Mouse (Mus musculus) embryonic facial prominence, embryonic 12.5 days (tissue): ENCODE results near the gene Tdgf1. TPM values are rescaled to one million over a fixed set of nuclear protein-coding genes. Genes with fewer than 3 reads are reported as not detected.

ENCODE experiments used
- ATAC-seq: fragments of 200-750 bp; cut with Nextera tagmentation; 2 replicates; pipeline ENCODE4 v1.8.0; 2017; ENCODE audit not compliant: insufficient number of reproducible peaks, insufficient read depth, low FRiP score, low TSS enrichment
- H3K27ac ChIP-seq: fragments of 300-500 bp; sonication (generic); 2 replicates; pipeline ENCODE4 v1.5.1; 2016; ENCODE audit warnings: mild to moderate bottlenecking
- H3K27me3 ChIP-seq: fragments of 300-500 bp; sonication (generic); 2 replicates; pipeline ENCODE4 v1.6.1; 2016; ENCODE audit warnings: mild to moderate bottlenecking, moderate library complexity
- H3K36me3 ChIP-seq: fragments of 300-500 bp; sonication (generic); 2 replicates; pipeline ENCODE4 v1.6.1; 2016; ENCODE audit warnings: mild to moderate bottlenecking
- H3K4me1 ChIP-seq: fragments of 300-500 bp; sonication (generic); 2 replicates; pipeline ENCODE4 v1.6.1; 2016
- H3K4me2 ChIP-seq: fragments of 300-500 bp; sonication (generic); replicated peaks from 2 replicates; pipeline ENCODE4 v1.6.1; 2016; ENCODE audit warnings: mild to moderate bottlenecking, moderate library complexity
- H3K4me3 ChIP-seq: fragments of 300-500 bp; sonication (generic); 2 replicates; pipeline ENCODE4 v1.5.1; 2016; ENCODE audit warnings: mild to moderate bottlenecking
- H3K9ac ChIP-seq: fragments of 300-500 bp; sonication (generic); 2 replicates; pipeline ENCODE4 v1.6.1; 2016; ENCODE audit warnings: mild to moderate bottlenecking, moderate library complexity
- H3K9me3 ChIP-seq: fragments of 300-500 bp; sonication (generic); 2 replicates; pipeline ENCODE4 v1.6.1; 2016; ENCODE audit warnings: mild to moderate bottlenecking, moderate library complexity
- WGBS: fragments of 180-500 bp; shearing (Covaris S2); methylation state at CpG from one replicate; pipeline ENCODE4 v1.1.7; 2016; 5-methylcytosine and 5-hydroxymethylcytosine counted together
- polyA plus RNA-seq: library from polyadenylated mRNA; unstranded; fragments of >200 nt; fragmentation: Nextera tagmentation; extraction: Ambion mirVana; gene quantifications from 2 replicates; pipeline ENCODE4 v1.2.1, GENCODE M21; 2016

Gene Tdgf1
- polyA plus RNA-seq, 1 experiment from 2014 or later, result not detected

- Histone ChIP-seq H3K4me3 (peak overlapping the region; percentile 53; the same call in 1 of the 2 replicates), H3K9me3 (no peaks in the 10 kb centered on the region), H3K36me3 (no peaks in the 10 kb centered on the region), H3K9ac (no peak overlapping the region), H3K4me2 (peak overlapping the region; percentile 97), H3K27ac (no peak overlapping the region), H3K4me1 (no peaks in the 10 kb centered on the region), H3K27me3 (peaks cover 32% of the 10 kb centered on the region)
- WGBS, result 43% methylated on average over 5 of the region's 5 CpGs
- no peak for ATAC-seq
Measured at GRCm38 (mm10) chr9:110952931-110953549, 7.1 kb upstream of the Tdgf1 start.

GRCm38 (mm10) chr9:110952398-110952797 is 6.4 kb upstream of the Tdgf1 start:
- Histone ChIP-seq H3K9me3 (no peaks in the 10 kb centered on the region), H3K36me3 (no peaks in the 10 kb centered on the region), H3K4me1 (peaks cover under 1% of the 10 kb centered on the region; the same call in 1 of the 2 replicates), H3K27me3 (peaks cover 38% of the 10 kb centered on the region), H3K4me2 (no peak overlapping the region), H3K27ac (no peak overlapping the region), H3K9ac (no peak overlapping the region), H3K4me3 (no peak overlapping the region)
- 61% methylated on average over 6 of the region's 6 CpGs for WGBS
- no peak for ATAC-seq

- H3K4me2 ChIP-seq, result no peak overlapping the region
- no peak overlapping the region for H3K4me3 ChIP-seq
- no peak overlapping the region for H3K27ac ChIP-seq
- peaks cover 44% of the 10 kb centered on the region for H3K27me3 ChIP-seq
- H3K4me1 ChIP-seq, result peaks cover 3% of the 10 kb centered on the region
- H3K9ac ChIP-seq, result no peak overlapping the region
- 96% methylated on average over 13 of the region's 13 CpGs for WGBS
- no peaks in the 10 kb centered on the region for H3K9me3 ChIP-seq
- no peak for ATAC-seq
- H3K36me3 ChIP-seq, result no peaks in the 10 kb centered on the region
Measured at GRCm38 (mm10) chr9:110951866-110952265, 5.9 kb upstream of the Tdgf1 start.

GRCm38 (mm10) chr9:110951397-110951796 is 5.4 kb upstream of the Tdgf1 start, which contains the start of gene Lrrc2:
TSS of gene Lrrc2 (plus strand) at chr9:110951545.
- H3K36me3 ChIP-seq, result no peaks in the 10 kb centered on the region
- no peak for ATAC-seq
- no peak within 1 kb of the TSS for H3K9ac ChIP-seq
- WGBS, result 85% methylated on average over 11 of the region's 11 CpGs
- peaks cover 48% of the 10 kb centered on the region for H3K27me3 ChIP-seq
- H3K4me3 ChIP-seq, result no peak within 1 kb of the TSS
- peaks cover 7% of the 10 kb centered on the region for H3K4me1 ChIP-seq
- H3K4me2 ChIP-seq, result no peak within 1 kb of the TSS
- H3K27ac ChIP-seq, result no peak within 1 kb of the TSS
- H3K9me3 ChIP-seq, result no peaks in the 10 kb centered on the region

GRCm38 (mm10) chr9:110950109-110950508 is 4.2 kb upstream of the Tdgf1 start:
- Histone ChIP-seq H3K4me2 (no peak overlapping the region), H3K27ac (no peak overlapping the region), H3K9me3 (no peaks in the 10 kb centered on the region), H3K4me3 (no peak overlapping the region), H3K36me3 (no peaks in the 10 kb centered on the region), H3K27me3 (peaks cover 52% of the 10 kb centered on the region), H3K4me1 (peaks cover 9% of the 10 kb centered on the region), H3K9ac (no peak overlapping the region)
- 89% methylated on average over 3 of the region's 3 CpGs for WGBS
- no peak for ATAC-seq

GRCm38 (mm10) chr9:110948813-110949310 is 2.9 kb upstream of the Tdgf1 start:
- Histone ChIP-seq H3K4me3 (no peak overlapping the region), H3K9me3 (no peaks in the 10 kb centered on the region), H3K27ac (no peak overlapping the region), H3K27me3 (peaks cover 56% of the 10 kb centered on the region), H3K4me2 (no peak overlapping the region), H3K4me1 (peaks cover 9% of the 10 kb centered on the region), H3K9ac (no peak overlapping the region), H3K36me3 (no peaks in the 10 kb centered on the region)
- no peak for ATAC-seq
- 59% methylated on average over 8 of the region's 8 CpGs for WGBS

- H3K27ac ChIP-seq, result no peak overlapping the region
- no peak overlapping the region for H3K4me2 ChIP-seq
- 33% methylated on average over 6 of the region's 6 CpGs for WGBS
- H3K9ac ChIP-seq, result no peak overlapping the region
- H3K9me3 ChIP-seq, result no peaks in the 10 kb centered on the region
- ATAC-seq, result no peak
- no peaks in the 10 kb centered on the region for H3K36me3 ChIP-seq
- peaks cover 9% of the 10 kb centered on the region for H3K4me1 ChIP-seq
- H3K4me3 ChIP-seq, result no peak overlapping the region
- H3K27me3 ChIP-seq, result peaks cover 55% of the 10 kb centered on the region
Measured at GRCm38 (mm10) chr9:110947900-110948299, 1.9 kb upstream of the Tdgf1 start.

- Histone ChIP-seq H3K36me3 (no peaks in the 10 kb centered on the region), H3K4me1 (peaks cover 9% of the 10 kb centered on the region), H3K27me3 (peaks cover 49% of the 10 kb centered on the region), H3K9ac (no peak overlapping the region), H3K27ac (no peak overlapping the region), H3K9me3 (no peaks in the 10 kb centered on the region), H3K4me2 (no peak overlapping the region), H3K4me3 (no peak overlapping the region)
- ATAC-seq, result no peak
- WGBS, result 4% methylated on average over 6 of the region's 6 CpGs
Measured at GRCm38 (mm10) chr9:110947261-110947661, 1.3 kb upstream of the Tdgf1 start.

GRCm38 (mm10) chr9:110946548-110947044 is 638 bp upstream of the Tdgf1 start:
- Histone ChIP-seq H3K27ac (no peak overlapping the region), H3K27me3 (peaks cover 43% of the 10 kb centered on the region), H3K4me3 (no peak overlapping the region), H3K4me1 (peaks cover 9% of the 10 kb centered on the region), H3K4me2 (peak overlapping the region; percentile 23; the same call in 1 of the 2 replicates), H3K9me3 (no peaks in the 10 kb centered on the region), H3K36me3 (no peaks in the 10 kb centered on the region), H3K9ac (no peak overlapping the region)
- no peak for ATAC-seq
- WGBS, result 8% methylated on average over 20 of the region's 20 CpGs

GRCm38 (mm10) chr9:110945343-110945742 is 615 bp downstream of the Tdgf1 start:
- WGBS, result 18% methylated on average over 18 of the region's 18 CpGs
- H3K4me3 ChIP-seq, result no peak overlapping the region

GRCm38 (mm10) chr9:110944265-110944664 is 1.7 kb downstream of the Tdgf1 start:
- Histone ChIP-seq H3K9ac (no peak overlapping the region), H3K36me3 (no peaks in the 10 kb centered on the region), H3K9me3 (no peaks in the 10 kb centered on the region), H3K27ac (no peak overlapping the region), H3K27me3 (peaks cover 43% of the 10 kb centered on the region), H3K4me1 (peaks cover 9% of the 10 kb centered on the region), H3K4me2 (no peak overlapping the region), H3K4me3 (no peak overlapping the region)
- WGBS, result 29% methylated on average over 13 of the region's 13 CpGs
- ATAC-seq, result no peak

More at GRCm38 (mm10) chr9:110945343-110945742, 615 bp downstream of the Tdgf1 start:
- ATAC-seq, result no peak
- no peak overlapping the region for H3K27ac ChIP-seq
- H3K9me3 ChIP-seq, result no peaks in the 10 kb centered on the region
- peaks cover 43% of the 10 kb centered on the region for H3K27me3 ChIP-seq
- no peak overlapping the region for H3K9ac ChIP-seq
- peaks cover 9% of the 10 kb centered on the region for H3K4me1 ChIP-seq
- no peak overlapping the region for H3K4me2 ChIP-seq
- no peaks in the 10 kb centered on the region for H3K36me3 ChIP-seq
